Mouse (Mus musculus) lung, adult 2 months (tissue): ENCODE measurements around the gene Spata2. TPM values are rescaled to one million over a fixed set of nuclear protein-coding genes. Genes with fewer than 3 reads are reported as not detected.

Experiments used
- DNase-seq: peaks from one replicate; pipeline ENCODE4 v3.0.0; 2022
- H3K4me1 ChIP-seq: fragments of 200-500 bp; 2 replicates; pipeline ENCODE4 v1.6.1; 2011; ENCODE audit warnings: low read length; ENCODE audit not compliant: control insufficient read depth, insufficient read depth
- H3K4me3 ChIP-seq: fragments of 200-500 bp; replicated peaks from 2 replicates; pipeline ENCODE3; 2011; ENCODE audit warnings: low read depth, mild to moderate bottlenecking, control low read depth, low read length; ENCODE audit errors: extremely low read depth
- CTCF ChIP-seq: fragments of 200-500 bp; IDR thresholded peaks from 2 replicates; pipeline ENCODE4 v1.5.1; 2011; ENCODE audit warnings: mild to moderate bottlenecking, low read length, control low read depth; ENCODE audit not compliant: insufficient read depth
- POLR2A ChIP-seq: fragments of 200-500 bp; IDR thresholded peaks from 2 replicates; pipeline ENCODE4 v1.6.1; 2011; ENCODE audit warnings: low read depth, mild to moderate bottlenecking, control low read depth, low read length, borderline replicate concordance; ENCODE audit errors: extremely low read depth
- WGBS: fragments of 180-500 bp; shearing (Covaris S2); methylation state at CpG from one replicate; pipeline ENCODE4 v1.1.7; 2018; 5-methylcytosine and 5-hydroxymethylcytosine counted together
- polyA plus RNA-seq: library from polyadenylated mRNA; depleted of rRNA; stranded (reverse); fragments of >200 nt; gene quantifications from 2 replicates; pipeline ENCODE4 v1.2.3, GENCODE M21; 2012

The Spata2 gene
- polyA plus RNA-seq, 1 experiment: 23.3 TPM

DNA sequence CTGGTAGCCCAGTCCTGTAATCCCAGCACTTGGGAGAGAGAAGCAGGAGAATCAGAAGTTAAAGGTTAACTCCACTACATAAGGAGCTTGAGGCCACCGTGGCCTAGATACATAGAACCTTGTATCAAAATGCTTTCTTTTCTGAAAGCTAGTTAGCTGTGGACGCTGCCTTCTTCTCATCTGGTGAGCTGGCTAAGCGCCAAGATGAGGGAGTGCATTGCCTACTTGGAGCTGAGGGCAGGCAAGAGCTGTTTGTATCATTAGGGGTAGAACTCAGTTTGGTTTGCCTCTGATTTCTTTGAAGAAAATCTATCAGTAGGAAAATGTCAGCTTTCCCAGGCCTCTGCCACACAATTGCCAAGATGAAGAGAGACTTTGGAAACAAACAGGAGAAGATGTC lies 38.9 kb downstream of the Spata2 start:
- H3K4me3 ChIP-seq: no peak overlapping the region
- no peak for TF ChIP-seq CTCF
- no peak for TF ChIP-seq POLR2A
- 65% methylated on average over 3 of the region's 3 CpGs for WGBS
- H3K4me1 ChIP-seq: no peaks in the 10 kb centered on the region
- no peak for DNase-seq

DNA sequence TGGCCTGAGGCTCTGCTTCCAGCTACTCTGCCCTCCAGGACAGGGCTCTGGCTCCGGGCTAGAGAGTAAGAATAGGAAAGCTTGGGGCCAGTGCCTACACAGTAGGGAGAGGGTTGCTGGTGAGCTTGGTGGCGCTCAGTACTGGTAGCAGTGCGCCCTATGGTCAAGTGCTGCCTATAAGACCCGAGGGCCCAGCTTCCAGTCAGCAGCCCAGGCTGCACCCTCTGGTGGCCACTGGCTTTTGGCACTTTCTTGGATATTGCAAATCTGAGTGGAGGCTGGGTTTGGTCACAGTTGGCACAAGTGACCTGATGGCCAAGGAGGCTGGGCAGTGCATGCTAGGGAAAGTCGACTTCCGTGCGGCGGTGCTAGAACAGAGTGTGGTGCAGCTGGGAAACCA lies 42.0 kb downstream of the Spata2 start:
- no peak overlapping the region for H3K4me3 ChIP-seq
- DNase-seq: no peak
- no peaks in the 10 kb centered on the region for H3K4me1 ChIP-seq
- WGBS: 85% methylated on average over 8 of the region's 8 CpGs
- TF ChIP-seq POLR2A: no peak
- TF ChIP-seq CTCF: no peak

DNA sequence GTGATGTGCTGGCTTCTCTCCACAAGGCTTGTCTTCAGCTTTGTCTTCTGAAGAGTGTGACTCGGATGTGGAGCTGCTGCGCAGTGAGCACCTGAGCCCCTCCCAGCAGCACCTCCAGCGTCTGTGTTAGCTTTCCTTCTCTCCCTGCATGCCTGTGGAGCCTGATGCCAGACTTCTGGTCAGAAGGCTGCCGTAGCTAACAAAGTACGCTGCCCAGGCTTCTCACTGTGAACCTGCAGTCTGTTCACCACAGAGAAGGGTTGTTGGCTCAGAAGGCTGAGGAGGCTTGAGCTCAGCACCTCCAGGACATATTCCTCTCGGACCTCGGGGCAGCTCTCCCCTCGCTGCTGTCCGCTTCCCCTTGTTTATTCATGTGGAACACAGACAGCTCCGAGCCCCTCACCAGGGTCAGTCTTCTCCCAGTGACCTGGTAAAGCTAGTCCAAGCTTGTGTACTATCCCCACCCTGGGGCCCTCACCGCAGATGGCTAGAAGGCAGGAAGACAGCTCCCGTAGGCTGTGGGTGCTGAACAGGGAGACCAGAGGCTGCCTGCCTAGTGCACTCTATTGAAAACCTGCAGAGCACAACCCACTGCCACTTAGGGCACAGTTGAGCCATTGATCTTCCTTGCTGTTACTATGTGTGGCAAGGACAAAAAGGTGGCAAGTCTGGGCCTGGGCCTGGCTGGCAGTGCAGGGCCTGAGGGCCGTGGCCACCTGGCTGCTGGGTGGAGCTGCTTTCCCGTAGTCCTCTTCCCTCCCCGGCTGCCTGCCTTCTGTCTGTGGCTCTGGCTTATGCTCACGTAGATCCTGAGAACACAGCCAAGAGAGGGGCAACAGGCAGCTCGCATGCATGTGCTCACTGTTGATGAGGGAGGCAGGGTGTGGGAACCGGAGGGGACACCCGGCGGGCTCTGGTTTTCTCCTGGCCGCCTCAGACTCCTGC lies 43.1 kb downstream of the Spata2 start:
- Histone ChIP-seq H3K4me3 (no peak overlapping the region), H3K4me1 (no peaks in the 10 kb centered on the region)
- no peak for TF ChIP-seq CTCF
- TF ChIP-seq POLR2A: no peak
- 90% methylated on average over 21 of the region's 21 CpGs for WGBS
- DNase-seq: no peak

DNA sequence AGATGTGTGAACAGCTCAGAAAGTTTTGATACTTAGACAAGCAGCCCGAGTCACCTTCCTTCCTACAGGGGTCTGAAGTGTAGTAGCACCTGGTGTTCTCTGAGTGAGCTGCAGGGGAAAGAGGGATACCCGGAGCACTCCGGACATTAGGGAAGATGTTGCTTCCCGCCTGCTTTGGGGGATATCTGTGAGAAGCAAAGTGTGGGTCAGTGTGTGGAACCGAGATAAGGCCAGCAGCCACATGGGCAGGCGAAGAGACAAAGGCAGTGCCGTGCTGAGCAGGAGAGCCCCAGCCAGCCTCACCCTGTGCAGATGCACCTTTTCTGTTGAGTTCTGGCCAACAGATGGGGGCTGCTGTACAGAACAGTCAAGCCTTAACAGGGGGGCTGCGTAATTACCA lies 45.1 kb downstream of the Spata2 start:
- WGBS: 94% methylated on average over 8 of the region's 8 CpGs
- TF ChIP-seq CTCF: no peak
- TF ChIP-seq POLR2A: no peak
- H3K4me3 ChIP-seq: no peak overlapping the region
- no peaks in the 10 kb centered on the region for H3K4me1 ChIP-seq
- DNase-seq: no peak

DNA sequence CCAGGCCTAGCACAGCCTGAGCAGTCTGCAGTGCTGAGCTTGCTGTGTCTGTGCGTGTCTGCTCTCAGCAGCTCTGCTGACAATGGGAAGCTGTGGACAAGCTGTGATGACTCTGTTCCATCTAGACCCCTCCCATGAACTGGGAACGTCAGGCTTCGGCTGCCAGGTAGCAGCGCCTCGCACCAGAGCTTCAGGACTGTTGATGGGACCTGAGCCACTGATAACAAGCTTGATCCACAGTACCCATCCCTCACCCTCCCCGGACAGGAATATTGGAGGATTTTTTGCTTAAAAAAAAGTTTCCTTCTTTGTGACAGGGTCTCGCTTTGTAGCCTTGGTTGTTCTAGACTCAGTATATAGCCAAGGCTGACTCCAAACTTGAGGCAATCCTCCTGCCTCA lies 45.5 kb downstream of the Spata2 start:
- DNase-seq: no peak
- 96% methylated on average over 7 of the region's 7 CpGs for WGBS
- Histone ChIP-seq H3K4me3 (no peak overlapping the region), H3K4me1 (no peaks in the 10 kb centered on the region)
- TF ChIP-seq CTCF (no peak), POLR2A (no peak)

DNA sequence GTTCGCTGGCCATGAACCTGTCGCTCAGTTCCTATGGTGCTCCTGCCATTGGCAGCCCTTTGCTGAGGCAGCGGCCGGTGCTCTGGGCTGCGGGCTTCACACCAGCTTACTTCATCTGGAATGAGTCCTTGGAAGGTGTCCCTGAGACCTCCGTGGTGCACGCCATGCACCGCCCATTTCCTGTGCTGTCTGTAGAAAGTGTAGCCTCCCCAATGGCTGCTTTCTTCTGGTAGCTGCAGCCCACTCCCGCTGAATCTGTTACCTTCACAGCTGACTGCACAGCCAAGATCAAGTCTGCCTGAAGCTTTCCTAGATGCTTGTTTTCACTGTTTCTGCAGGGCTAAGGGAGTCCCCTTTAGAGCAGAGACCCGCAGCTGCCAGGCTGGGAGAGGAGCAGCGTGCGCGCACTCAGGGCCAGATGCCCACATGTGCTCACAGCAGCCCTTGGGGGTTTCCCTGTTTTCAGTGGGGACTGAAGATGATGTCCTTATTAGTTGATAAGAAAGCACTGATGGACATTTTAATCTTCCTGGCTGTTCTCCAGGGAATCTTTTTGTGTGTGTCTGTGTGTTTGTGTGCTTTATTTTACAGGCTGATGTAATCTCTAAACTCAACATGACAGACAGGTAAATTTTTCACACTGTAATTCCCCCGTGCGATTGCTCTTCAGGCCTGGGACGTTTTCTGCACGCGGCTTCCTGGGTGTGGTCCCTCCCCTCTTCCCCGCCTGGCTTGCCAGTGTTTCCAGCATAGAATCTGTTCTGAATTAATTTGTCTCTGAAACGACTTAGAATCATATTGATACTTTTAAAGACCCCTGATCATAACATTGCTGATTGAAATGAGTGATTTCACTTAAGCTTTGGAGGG lies 46.5 kb downstream of the Spata2 start:
- Histone ChIP-seq H3K4me1 (no peaks in the 10 kb centered on the region), H3K4me3 (no peak overlapping the region)
- TF ChIP-seq CTCF: no peak
- no peak for TF ChIP-seq POLR2A
- no peak for DNase-seq
- WGBS: 54% methylated on average over 20 of the region's 20 CpGs

DNA sequence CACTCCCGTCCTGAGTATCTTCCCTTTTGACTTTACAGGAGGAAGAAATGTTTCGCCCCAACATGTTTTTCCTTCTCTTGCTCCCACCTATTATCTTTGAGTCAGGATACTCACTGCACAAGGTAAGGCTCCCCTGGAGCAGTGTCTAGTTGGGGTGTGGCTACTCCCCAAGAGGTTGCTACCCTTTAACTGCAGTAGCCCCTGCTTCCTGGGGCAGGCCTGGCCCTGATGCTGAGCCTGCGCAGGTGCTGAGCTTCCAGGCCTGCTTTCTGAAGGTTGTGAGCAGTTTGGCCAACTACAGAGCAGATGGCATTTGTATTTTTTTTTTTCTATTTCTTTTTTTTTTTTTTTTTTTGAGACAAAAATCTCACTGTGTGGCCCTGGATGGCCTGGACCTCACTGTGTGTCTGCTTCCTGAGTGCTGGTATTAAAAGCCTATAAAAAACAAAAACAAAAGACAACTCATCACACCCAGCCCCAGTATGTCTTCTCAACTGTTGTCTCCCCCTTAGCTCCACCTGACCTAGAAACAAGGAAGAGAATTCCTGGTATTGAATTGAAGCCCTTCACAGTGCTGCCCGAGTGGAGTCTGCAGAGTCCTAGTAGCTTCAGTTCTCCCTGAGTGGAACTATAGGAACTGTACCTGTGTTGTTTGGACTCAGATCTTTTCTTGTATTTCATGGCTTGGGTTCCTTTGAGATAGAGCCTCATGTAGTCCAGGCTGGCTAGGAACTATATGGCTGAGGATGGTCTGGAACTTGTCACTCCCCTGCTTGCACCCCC lies 49.1 kb downstream of the Spata2 start:
- 94% methylated on average over 4 of the region's 4 CpGs for WGBS
- Histone ChIP-seq H3K4me1 (no peaks in the 10 kb centered on the region; the same call in 1 of the 2 replicates), H3K4me3 (no peak overlapping the region)
- TF ChIP-seq POLR2A: no peak
- TF ChIP-seq CTCF: no peak
- no peak for DNase-seq

DNA sequence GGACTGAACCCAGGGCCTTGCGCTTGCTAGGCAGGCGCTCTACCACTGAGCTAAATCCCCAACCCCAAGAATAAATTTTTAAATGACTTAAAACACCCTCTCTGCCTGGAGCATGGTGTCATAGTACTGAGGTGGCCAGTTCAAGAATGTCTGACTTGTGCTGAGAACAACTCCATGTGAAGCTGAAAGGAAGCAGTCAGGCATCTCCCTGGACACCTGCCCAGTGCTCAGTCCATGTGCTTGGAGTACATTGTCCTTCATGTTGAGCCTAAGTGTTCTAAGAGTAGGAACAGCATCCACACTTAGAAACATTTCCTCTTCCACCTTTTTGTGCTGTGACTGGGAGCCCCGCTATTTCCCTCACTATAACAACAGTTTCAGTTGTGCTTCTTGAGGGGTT lies 53.3 kb downstream of the Spata2 start:
- DNase-seq: no peak
- TF ChIP-seq CTCF: no peak
- TF ChIP-seq POLR2A: no peak
- Histone ChIP-seq H3K4me1 (no peaks in the 10 kb centered on the region; the same call in 1 of the 2 replicates), H3K4me3 (no peak overlapping the region)
- WGBS: 91% methylated on average over 3 of the region's 3 CpGs

GRCm38 (mm10) chr2:167436371-167436770 lies 56.3 kb downstream of the Spata2 start:
- Histone ChIP-seq H3K4me1 (no peaks in the 10 kb centered on the region; the same call in 1 of the 2 replicates), H3K4me3 (no peak overlapping the region)
- WGBS: 85% methylated on average over 5 of the region's 5 CpGs
- no peak for TF ChIP-seq CTCF
- TF ChIP-seq POLR2A: no peak
- no peak for DNase-seq
